Mouse (Mus musculus) hindbrain, embryonic 16.5 days (tissue): Measurements from ENCODE around the gene Tnnc1. TPM values are rescaled to one million over a fixed set of nuclear protein-coding genes. Genes with fewer than 3 reads are reported as not detected.

ENCODE experiments used
- ATAC-seq: fragments of 200-750 bp; cut with Nextera tagmentation; 2 replicates; pipeline ENCODE4 v1.8.0; 2017; ENCODE audit warnings: moderate TSS enrichment, moderate library complexity
- H3K27ac ChIP-seq: fragments of 300-500 bp; sonication (generic); 2 replicates; pipeline ENCODE4 v1.5.1; 2014; ENCODE audit warnings: low read depth, mild to moderate bottlenecking, control low read depth, low read length, moderate library complexity
- H3K27me3 ChIP-seq: fragments of 300-500 bp; sonication (generic); replicated peaks from 2 replicates; pipeline ENCODE4 v1.6.1; 2014; ENCODE audit warnings: low read length; ENCODE audit not compliant: control insufficient read depth, insufficient read depth
- H3K36me3 ChIP-seq: fragments of 300-500 bp; sonication (generic); 2 replicates; pipeline ENCODE4 v1.6.1; 2014; ENCODE audit warnings: mild to moderate bottlenecking, low read length, moderate library complexity, mixed read lengths; ENCODE audit not compliant: control insufficient read depth, insufficient read depth
- H3K4me1 ChIP-seq: fragments of 300-500 bp; sonication (generic); 2 replicates; pipeline ENCODE4 v1.6.1; 2014; ENCODE audit warnings: low read depth, low read length; ENCODE audit not compliant: control insufficient read depth, insufficient read depth
- H3K4me2 ChIP-seq: fragments of 300-500 bp; sonication (generic); 2 replicates; pipeline ENCODE4 v1.6.1; 2014; ENCODE audit warnings: mild to moderate bottlenecking, low read length, control low read depth, moderate library complexity
- H3K4me3 ChIP-seq: fragments of 300-500 bp; sonication (generic); 2 replicates; pipeline ENCODE4 v1.5.1; 2014; ENCODE audit warnings: mild to moderate bottlenecking, low read length, control low read depth, moderate library complexity
- H3K9ac ChIP-seq: fragments of 300-500 bp; sonication (generic); 2 replicates; pipeline ENCODE4 v1.6.1; 2014; ENCODE audit warnings: low read depth, mild to moderate bottlenecking, control low read depth, low read length, moderate library complexity
- H3K9me3 ChIP-seq: fragments of 300-500 bp; sonication (generic); 2 replicates; pipeline ENCODE4 v1.6.1; 2014; ENCODE audit warnings: mild to moderate bottlenecking, low read length, moderate library complexity; ENCODE audit not compliant: control insufficient read depth
- WGBS: fragments of 180-500 bp; shearing (Covaris S2); extraction: QIAGEN DNeasy Blood & Tissue Kit; methylation state at CpG from one replicate; pipeline ENCODE4 v1.1.7; 2014; 5-methylcytosine and 5-hydroxymethylcytosine counted together
- polyA plus RNA-seq: library from polyadenylated mRNA; unstranded; fragments of >200 nt; fragmentation: Nextera tagmentation; extraction: Ambion mirVana; gene quantifications from 2 replicates; pipeline ENCODE4 v1.2.1, GENCODE M21; 2015

The Tnnc1 gene
- polyA plus RNA-seq = 2.3 and 15.0 TPM in 2 replicates

DNA sequence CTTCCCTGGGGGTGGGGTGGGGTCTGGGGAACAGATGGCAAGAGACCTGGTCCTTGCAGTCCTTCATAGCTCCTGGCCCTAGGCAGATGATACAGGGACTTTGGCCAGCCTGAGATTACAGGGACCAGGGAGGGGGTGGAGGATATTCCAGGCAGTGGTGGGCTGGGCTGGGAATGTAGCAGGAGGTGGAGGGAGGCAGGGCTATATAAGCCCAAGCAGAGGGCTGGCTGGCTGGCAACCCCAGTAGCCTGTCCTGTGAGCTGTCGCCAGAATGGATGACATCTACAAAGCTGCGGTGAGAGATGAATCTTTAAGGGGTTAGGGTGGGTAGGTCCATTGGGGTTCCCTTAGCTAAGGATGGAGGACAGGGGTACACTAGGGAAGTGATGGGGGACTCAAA, at the start of gene Tnnc1:
TSS of gene Tnnc1 (plus strand) at position 229 of the 400 bp plus-strand sequence.
- H3K9me3 ChIP-seq = no peaks in the 10 kb centered on the region
- ATAC-seq = no peak
- H3K9ac ChIP-seq = peak within 1 kb of the TSS; percentile 95
- H3K27ac ChIP-seq = peak within 1 kb of the TSS; percentile 92; the same call in 1 of the 2 replicates
- no peaks in the 10 kb centered on the region for H3K27me3 ChIP-seq
- peak within 1 kb of the TSS; percentile 72 for H3K4me2 ChIP-seq
- H3K36me3 ChIP-seq = peaks cover 6% of the 10 kb centered on the region
- H3K4me1 ChIP-seq = peaks cover 20% of the 10 kb centered on the region
- peak within 1 kb of the TSS; percentile 72 for H3K4me3 ChIP-seq
- 69% methylated on average over 2 of the region's 2 CpGs for WGBS

DNA sequence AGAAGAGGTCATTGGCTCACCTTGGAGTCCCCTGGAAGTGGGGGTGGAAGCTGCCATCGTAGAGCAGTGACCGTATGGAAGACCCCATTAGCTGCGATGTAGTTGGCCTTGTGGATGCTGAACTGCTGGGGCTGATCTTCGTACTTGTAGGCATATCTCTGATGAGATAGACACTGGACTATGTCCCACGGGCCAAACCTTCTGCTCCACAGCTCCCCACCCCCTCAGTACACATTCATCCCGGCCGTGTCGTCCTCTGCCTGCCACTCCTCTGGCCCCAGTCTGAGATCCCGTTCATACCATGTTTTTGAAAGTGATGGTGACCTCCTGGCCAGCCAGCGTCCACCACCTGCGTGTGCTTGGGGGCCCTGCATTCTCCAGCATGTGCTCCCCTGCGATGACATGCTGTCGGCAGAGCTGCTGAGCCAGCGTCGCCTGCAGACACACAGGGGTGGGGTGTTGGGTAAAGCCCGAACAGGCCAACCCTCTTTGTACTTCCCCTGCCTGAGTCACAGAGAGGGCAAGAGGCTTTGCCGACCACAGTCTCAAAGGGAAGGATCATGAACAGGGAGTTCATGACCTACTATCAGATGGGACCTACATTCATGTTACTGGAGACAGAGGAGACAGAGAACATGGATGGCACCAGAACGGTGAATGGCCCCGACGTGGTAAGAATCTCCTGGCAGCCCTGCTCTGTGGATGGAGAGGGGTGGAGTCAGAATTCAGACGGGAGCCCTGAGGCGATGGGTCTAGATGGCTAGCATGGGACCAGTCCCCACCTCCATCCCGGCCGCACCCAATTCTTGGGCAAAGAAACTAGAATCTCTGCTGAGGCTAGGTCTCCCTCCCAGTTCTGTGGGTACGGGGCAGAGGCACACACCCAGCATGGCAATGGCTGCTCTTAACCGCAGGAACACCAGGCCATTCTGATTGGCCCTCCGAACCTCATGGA, 47.6 kb upstream of the Tnnc1 start:
- Histone ChIP-seq H3K4me2 (no peak overlapping the region), H3K9me3 (no peaks in the 10 kb centered on the region), H3K9ac (no peak overlapping the region), H3K36me3 (no peaks in the 10 kb centered on the region), H3K27me3 (no peaks in the 10 kb centered on the region), H3K27ac (no peak overlapping the region), H3K4me1 (no peaks in the 10 kb centered on the region), H3K4me3 (no peak overlapping the region)
- WGBS = 79% methylated on average over 27 of the region's 27 CpGs
- ATAC-seq = no peak

DNA sequence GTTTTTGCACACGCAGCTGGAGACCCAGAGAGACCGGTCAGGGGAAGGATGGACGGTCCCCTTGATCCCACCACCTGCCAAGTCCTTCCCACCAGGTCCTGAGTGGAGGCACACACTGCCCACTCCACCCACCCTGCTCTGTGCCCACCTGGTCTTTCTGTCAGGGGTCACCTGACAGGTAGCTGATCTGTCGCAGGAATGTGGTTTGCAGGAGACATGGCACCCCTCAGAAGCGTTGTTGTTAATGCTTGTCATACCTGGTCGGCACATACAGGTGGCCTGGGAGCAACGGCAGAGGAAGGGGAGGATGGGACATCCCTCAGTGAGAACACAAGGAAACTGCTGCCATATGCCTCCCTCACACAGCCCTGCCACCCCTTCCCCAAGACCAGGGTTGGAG, 46.9 kb upstream of the Tnnc1 start:
- no peaks in the 10 kb centered on the region for H3K27me3 ChIP-seq
- no peaks in the 10 kb centered on the region for H3K9me3 ChIP-seq
- no peak overlapping the region for H3K4me2 ChIP-seq
- no peak overlapping the region for H3K9ac ChIP-seq
- H3K4me3 ChIP-seq = no peak overlapping the region
- 88% methylated on average over 7 of the region's 7 CpGs for WGBS
- ATAC-seq = no peak
- H3K4me1 ChIP-seq = no peaks in the 10 kb centered on the region
- H3K27ac ChIP-seq = no peak overlapping the region
- H3K36me3 ChIP-seq = no peaks in the 10 kb centered on the region

DNA sequence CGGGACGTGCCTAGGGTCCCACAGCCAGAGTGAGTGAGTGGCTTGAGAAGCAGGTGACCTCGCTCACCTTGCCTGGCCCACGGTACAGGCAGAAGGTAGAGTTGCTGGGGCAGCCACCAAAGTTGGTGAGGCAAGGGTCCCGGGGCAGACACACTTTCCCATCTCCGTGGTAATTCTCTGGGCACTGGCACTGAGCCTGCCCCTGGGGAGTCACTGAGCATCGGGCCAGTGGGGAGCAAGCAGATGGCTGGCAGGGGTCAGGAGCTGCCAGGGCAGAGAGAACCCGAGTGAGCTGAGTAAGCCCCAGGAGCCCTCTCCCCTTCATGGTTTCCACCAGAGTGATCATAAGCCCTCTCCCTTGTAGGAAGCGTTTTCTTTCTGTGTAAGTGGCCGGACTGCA, 46.5 kb upstream of the Tnnc1 start:
- Histone ChIP-seq H3K27ac (no peak overlapping the region), H3K27me3 (no peaks in the 10 kb centered on the region), H3K9ac (no peak overlapping the region), H3K9me3 (no peaks in the 10 kb centered on the region), H3K36me3 (no peaks in the 10 kb centered on the region), H3K4me3 (no peak overlapping the region), H3K4me2 (no peak overlapping the region), H3K4me1 (peaks cover 4% of the 10 kb centered on the region)
- 59% methylated on average over 10 of the region's 10 CpGs for WGBS
- no peak for ATAC-seq

DNA sequence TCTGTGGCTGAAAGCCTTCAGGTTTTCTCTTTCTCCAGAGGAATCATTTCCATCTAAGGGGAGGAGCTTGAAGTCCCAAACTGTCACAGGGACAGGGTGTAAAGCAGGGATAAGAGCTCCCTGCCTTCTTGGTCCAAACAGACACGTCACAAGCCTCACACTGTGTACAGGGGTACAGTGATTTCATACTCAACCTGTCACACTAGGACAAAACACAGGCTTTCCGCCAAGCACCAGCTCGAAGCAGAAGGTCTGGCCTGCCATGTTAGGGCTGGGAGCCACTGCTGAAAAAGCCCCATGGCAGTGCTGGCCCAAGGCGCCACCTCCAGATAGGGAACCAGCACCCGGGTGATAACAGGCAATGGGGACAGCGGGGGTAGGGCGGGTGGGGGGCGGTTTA, 44.0 kb upstream of the Tnnc1 start:
- peaks cover 5% of the 10 kb centered on the region for H3K4me1 ChIP-seq
- no peak overlapping the region for H3K4me3 ChIP-seq
- H3K9ac ChIP-seq = no peak overlapping the region
- H3K9me3 ChIP-seq = no peaks in the 10 kb centered on the region
- no peak overlapping the region for H3K4me2 ChIP-seq
- WGBS = 68% methylated on average over 8 of the region's 8 CpGs
- no peak overlapping the region for H3K27ac ChIP-seq
- no peaks in the 10 kb centered on the region for H3K36me3 ChIP-seq
- no peak for ATAC-seq
- H3K27me3 ChIP-seq = no peaks in the 10 kb centered on the region

DNA sequence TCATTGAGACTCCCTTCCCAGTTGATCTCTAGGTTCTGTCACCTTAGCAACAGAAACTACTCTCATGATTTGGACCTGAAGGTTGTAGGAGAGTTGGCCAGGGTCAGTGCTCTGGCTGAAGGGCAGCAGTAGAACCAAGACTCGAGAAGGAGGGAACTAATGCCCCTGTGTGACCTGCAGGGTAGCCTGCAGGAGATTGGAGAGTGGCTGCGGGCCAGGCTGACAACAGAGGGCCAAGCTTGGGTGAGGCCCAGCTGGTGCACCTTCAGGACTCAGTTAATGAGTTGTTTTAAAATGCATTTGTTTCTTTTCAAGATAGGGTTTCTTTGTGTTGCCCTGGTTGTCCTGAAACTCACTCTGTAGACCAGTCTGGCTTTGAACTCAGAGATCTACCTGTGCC, 43.1 kb upstream of the Tnnc1 start:
- H3K36me3 ChIP-seq = no peaks in the 10 kb centered on the region
- no peak overlapping the region for H3K27ac ChIP-seq
- H3K4me1 ChIP-seq = peaks cover 5% of the 10 kb centered on the region
- no peaks in the 10 kb centered on the region for H3K9me3 ChIP-seq
- ATAC-seq = no peak
- no peak overlapping the region for H3K4me2 ChIP-seq
- no peak overlapping the region for H3K4me3 ChIP-seq
- WGBS = 61% methylated on average over 2 of the region's 2 CpGs
- H3K9ac ChIP-seq = no peak overlapping the region
- H3K27me3 ChIP-seq = no peaks in the 10 kb centered on the region

DNA sequence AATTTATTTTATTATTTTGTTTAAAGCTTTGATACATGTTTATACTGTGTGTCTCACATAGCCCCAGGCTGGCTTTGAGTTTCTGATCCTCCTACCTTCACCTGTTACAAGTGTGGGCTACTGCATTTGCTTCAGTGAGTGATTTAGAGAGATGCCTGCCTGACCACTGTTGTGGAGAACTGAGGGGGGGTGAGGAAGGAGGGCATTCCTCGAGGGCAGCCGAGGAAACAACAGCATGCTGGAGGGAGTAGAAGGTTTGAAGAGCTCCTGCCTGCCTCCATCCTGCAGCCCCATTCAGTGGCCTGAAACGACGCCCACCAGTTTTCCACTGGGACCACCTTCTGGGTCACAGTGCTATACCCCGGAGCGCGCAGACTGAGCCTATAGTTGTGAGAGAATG, 42.7 kb upstream of the Tnnc1 start:
- Histone ChIP-seq H3K4me2 (no peak overlapping the region), H3K36me3 (no peaks in the 10 kb centered on the region), H3K27ac (no peak overlapping the region), H3K27me3 (no peaks in the 10 kb centered on the region), H3K4me3 (no peak overlapping the region), H3K9me3 (no peaks in the 10 kb centered on the region), H3K9ac (no peak overlapping the region), H3K4me1 (peaks cover 5% of the 10 kb centered on the region)
- no peak for ATAC-seq
- 49% methylated on average over 7 of the region's 7 CpGs for WGBS

DNA sequence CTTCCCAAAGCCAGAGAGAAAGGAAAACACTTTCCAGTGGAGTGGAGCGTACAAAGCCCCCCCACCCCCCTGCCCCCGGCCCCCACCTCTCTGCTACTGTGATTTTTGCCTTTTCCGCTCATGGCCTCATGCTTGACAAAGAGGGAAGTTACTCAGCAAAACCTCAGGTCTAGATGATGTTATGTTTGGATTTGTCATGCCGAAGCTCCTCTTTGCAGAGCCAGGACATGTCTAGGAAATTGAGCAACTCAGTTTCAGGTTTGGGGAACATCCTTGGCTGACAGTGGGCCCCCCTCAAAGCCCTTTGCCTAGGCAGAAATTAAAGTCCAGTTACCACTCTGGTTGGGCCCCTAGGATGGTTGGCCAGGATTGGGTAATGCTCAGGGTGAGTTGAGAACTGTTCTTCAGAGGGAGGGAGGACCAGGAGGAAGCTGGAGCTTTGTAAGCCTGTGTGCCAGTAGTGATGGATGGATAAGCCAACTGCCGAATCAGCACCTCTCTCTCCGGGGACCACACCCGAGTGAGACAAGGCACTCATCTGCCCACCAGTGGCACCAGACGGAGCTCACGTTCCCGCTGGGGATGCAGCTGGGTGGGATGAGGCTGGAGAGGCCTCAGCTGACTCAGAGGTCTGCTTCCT, 42.0 kb upstream of the Tnnc1 start:
- ATAC-seq = no peak
- no peak overlapping the region for H3K4me3 ChIP-seq
- H3K36me3 ChIP-seq = peaks cover 5% of the 10 kb centered on the region
- 57% methylated on average over 10 of the region's 10 CpGs for WGBS
- H3K9me3 ChIP-seq = no peaks in the 10 kb centered on the region
- H3K27me3 ChIP-seq = no peaks in the 10 kb centered on the region
- no peak overlapping the region; the same call in 1 of the 2 replicates for H3K9ac ChIP-seq
- 0 out of 2 replicates have a peak overlapping the region, but pooled peaks have one; percentile 32 for H3K27ac ChIP-seq
- peaks cover 5% of the 10 kb centered on the region for H3K4me1 ChIP-seq
- H3K4me2 ChIP-seq = no peak overlapping the region

DNA sequence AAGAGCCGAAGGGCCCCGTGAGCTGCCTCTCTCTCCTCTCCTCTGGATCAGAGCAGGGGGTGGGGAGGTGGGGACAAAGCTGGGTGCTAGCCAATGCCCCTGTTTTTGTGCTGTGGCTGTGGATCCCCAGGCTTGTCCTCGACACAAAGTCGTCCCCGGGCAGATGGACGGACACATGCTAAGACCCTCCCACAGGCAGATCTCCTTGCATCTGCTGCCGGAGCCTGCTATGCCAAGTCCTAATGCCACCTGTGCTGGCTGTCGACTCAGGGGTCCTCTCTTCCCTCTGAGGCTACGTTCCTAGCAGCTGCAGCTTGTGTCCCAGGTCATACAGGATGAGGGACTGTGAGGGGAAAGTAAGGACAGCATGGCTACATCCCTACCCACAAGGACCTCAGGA, 41.3 kb upstream of the Tnnc1 start:
- Histone ChIP-seq H3K4me2 (no peak overlapping the region; the same call in 1 of the 2 replicates), H3K9me3 (no peaks in the 10 kb centered on the region), H3K27me3 (no peaks in the 10 kb centered on the region), H3K27ac (no peak overlapping the region), H3K9ac (no peak overlapping the region), H3K4me3 (no peak overlapping the region), H3K4me1 (peaks cover 5% of the 10 kb centered on the region), H3K36me3 (peaks cover 12% of the 10 kb centered on the region)
- no peak for ATAC-seq
- WGBS = 37% methylated on average over 9 of the region's 9 CpGs
